Mouse (Mus musculus): ENCODE data around the gene Gja3. TPM values are rescaled to one million over a fixed set of nuclear protein-coding genes. Genes with fewer than 3 reads are reported as not detected.
A peak's percentile ranks its signal among the peaks of the same experiment; 100 is the strongest.
"Not testable (repeated sequence)": the region's sequence is repeated elsewhere in the genome, so short reads cannot be mapped to it uniquely, and the experiment has no call there.

Gja3 gene
- polyA plus RNA-seq, 1 experiment from 2014 or later = 34.1 TPM

- H3K9ac ChIP-seq (ENCODE audit: low read length); H3K9me3 ChIP-seq (ENCODE audit: control insufficient read depth, low read length); H3K4me3 ChIP-seq (ENCODE audit: control insufficient read depth in 1 of 2, insufficient read depth in 1 of 2, low read depth in 1 of 2, low read length in 2 of 2); H3K4me1 ChIP-seq (ENCODE audit: control insufficient read depth in 2 of 2, insufficient read depth in 2 of 2, low read length in 2 of 2); H3K36me3 ChIP-seq (ENCODE audit: control insufficient read depth, insufficient read depth, low read length); ATAC-seq (ENCODE audit: insufficient number of reproducible peaks, insufficient read depth, low FRiP score, low read depth); H3K27ac ChIP-seq (replicated peaks in 1 of 2; ENCODE audit: control insufficient read depth in 1 of 2, insufficient read depth in 1 of 2, low read depth in 2 of 2, low read length in 2 of 2); H3K4me2 ChIP-seq (ENCODE audit: low read length); H3K27me3 ChIP-seq (ENCODE audit: control insufficient read depth, insufficient read depth, low read length): not testable (repeated sequence)
- WGBS = 0% methylated on average over 2 of the region's 2 CpGs
These were observed 12.0 kb upstream of the Gja3 start for GRCm38 (mm10) chr14:57069906-57070305.

- Histone ChIP-seq H3K27me3 (ENCODE audit: control insufficient read depth, insufficient read depth, low read length) (no peaks in the 10 kb centered on the region), H3K36me3 (ENCODE audit: control insufficient read depth, insufficient read depth, low read length) (no peaks in the 10 kb centered on the region), H3K9ac (ENCODE audit: low read length) (no peak overlapping the region), H3K9me3 (ENCODE audit: control insufficient read depth, low read length) (no peaks in the 10 kb centered on the region), H3K4me3 (ENCODE audit: control insufficient read depth in 1 of 2, insufficient read depth in 1 of 2, low read depth in 1 of 2, low read length in 2 of 2) (no peak overlapping the region), H3K27ac (replicated peaks in 1 of 2; ENCODE audit: control insufficient read depth in 1 of 2, insufficient read depth in 1 of 2, low read depth in 2 of 2, low read length in 2 of 2) (no peak overlapping the region), H3K4me2 (ENCODE audit: low read length) (no peak overlapping the region), H3K4me1 (ENCODE audit: control insufficient read depth in 2 of 2, insufficient read depth in 2 of 2, low read length in 2 of 2) (no peaks in the 10 kb centered on the region)
- ATAC-seq (ENCODE audit: insufficient number of reproducible peaks, insufficient read depth, low FRiP score, low read depth) = no peak
These were observed 8.2 kb upstream of the Gja3 start for GRCm38 (mm10) chr14:57066053-57066452.

- H3K27ac ChIP-seq (replicated peaks in 1 of 2; ENCODE audit: control insufficient read depth in 1 of 2, insufficient read depth in 1 of 2, low read depth in 2 of 2, low read length in 2 of 2); H3K4me1 ChIP-seq (ENCODE audit: control insufficient read depth in 2 of 2, insufficient read depth in 2 of 2, low read length in 2 of 2); H3K36me3 ChIP-seq (ENCODE audit: control insufficient read depth, insufficient read depth, low read length); H3K9ac ChIP-seq (ENCODE audit: low read length); H3K4me2 ChIP-seq (ENCODE audit: low read length); H3K4me3 ChIP-seq (ENCODE audit: control insufficient read depth in 1 of 2, insufficient read depth in 1 of 2, low read depth in 1 of 2, low read length in 2 of 2); ATAC-seq (ENCODE audit: insufficient number of reproducible peaks, insufficient read depth, low FRiP score, low read depth); H3K9me3 ChIP-seq (ENCODE audit: control insufficient read depth, low read length): not testable (repeated sequence)
- WGBS = 0% methylated on average over 1 of the region's 1 CpGs
- H3K27me3 ChIP-seq (ENCODE audit: control insufficient read depth, insufficient read depth, low read length) = peaks cover 38% of the 10 kb centered on the region
These were observed 2.2 kb upstream of the Gja3 start for GRCm38 (mm10) chr14:57060052-57060451.

- H3K4me2 ChIP-seq (ENCODE audit: low read length) = peak overlapping the region; percentile 78
- H3K4me3 ChIP-seq (ENCODE audit: control insufficient read depth in 1 of 2, insufficient read depth in 1 of 2, low read depth in 1 of 2, low read length in 2 of 2) = peak overlapping the region; percentile 65 to 70
- 4% methylated on average over 19 of the region's 19 CpGs for WGBS
- peaks cover 4% of the 10 kb centered on the region in 2 experiments; a peak in 1 of 4 replicates for H3K4me1 ChIP-seq (ENCODE audit: control insufficient read depth in 2 of 2, insufficient read depth in 2 of 2, low read length in 2 of 2)
- ATAC-seq (ENCODE audit: insufficient number of reproducible peaks, insufficient read depth, low FRiP score, low read depth) = peak; percentile 20
- H3K36me3 ChIP-seq (ENCODE audit: control insufficient read depth, insufficient read depth, low read length) = no peaks in the 10 kb centered on the region
- no peak overlapping the region; a peak in 1 of 4 replicates for H3K27ac ChIP-seq (replicated peaks in 1 of 2; ENCODE audit: control insufficient read depth in 1 of 2, insufficient read depth in 1 of 2, low read depth in 2 of 2, low read length in 2 of 2)
- peaks cover 38% of the 10 kb centered on the region for H3K27me3 ChIP-seq (ENCODE audit: control insufficient read depth, insufficient read depth, low read length)
- peak overlapping the region; percentile 77 for H3K9ac ChIP-seq (ENCODE audit: low read length)
- no peaks in the 10 kb centered on the region for H3K9me3 ChIP-seq (ENCODE audit: control insufficient read depth, low read length)
These were observed 717 bp downstream of the Gja3 start for GRCm38 (mm10) chr14:57057204-57057562.

GRCm38 (mm10) chr14:57052713-57053112, 5.2 kb downstream of the Gja3 start:
- H3K4me3 ChIP-seq (ENCODE audit: control insufficient read depth in 1 of 2, insufficient read depth in 1 of 2, low read depth in 1 of 2, low read length in 2 of 2) = no peak overlapping the region
- H3K9me3 ChIP-seq (ENCODE audit: control insufficient read depth, low read length) = no peaks in the 10 kb centered on the region
- ATAC-seq (ENCODE audit: insufficient number of reproducible peaks, insufficient read depth, low FRiP score, low read depth) = no peak
- peaks cover 4 to 6% of the 10 kb centered on the region in 2 experiments; a peak in 3 of 4 replicates for H3K4me1 ChIP-seq (ENCODE audit: control insufficient read depth in 2 of 2, insufficient read depth in 2 of 2, low read length in 2 of 2)
- 68% methylated on average over 6 of the region's 6 CpGs for WGBS
- H3K27ac ChIP-seq (replicated peaks in 1 of 2; ENCODE audit: control insufficient read depth in 1 of 2, insufficient read depth in 1 of 2, low read depth in 2 of 2, low read length in 2 of 2) = no peak overlapping the region
- H3K27me3 ChIP-seq (ENCODE audit: control insufficient read depth, insufficient read depth, low read length) = peaks cover 21% of the 10 kb centered on the region
- H3K4me2 ChIP-seq (ENCODE audit: low read length) = no peak overlapping the region
- no peak overlapping the region for H3K9ac ChIP-seq (ENCODE audit: low read length)
- no peaks in the 10 kb centered on the region for H3K36me3 ChIP-seq (ENCODE audit: control insufficient read depth, insufficient read depth, low read length)

- Histone ChIP-seq H3K4me3 (ENCODE audit: control insufficient read depth in 1 of 2, insufficient read depth in 1 of 2, low read depth in 1 of 2, low read length in 2 of 2) (no peak overlapping the region), H3K9ac (ENCODE audit: low read length) (no peak overlapping the region), H3K27ac (replicated peaks in 1 of 2; ENCODE audit: control insufficient read depth in 1 of 2, insufficient read depth in 1 of 2, low read depth in 2 of 2, low read length in 2 of 2) (no peak overlapping the region), H3K36me3 (ENCODE audit: control insufficient read depth, insufficient read depth, low read length) (no peaks in the 10 kb centered on the region), H3K27me3 (ENCODE audit: control insufficient read depth, insufficient read depth, low read length) (no peaks in the 10 kb centered on the region), H3K4me1 (ENCODE audit: control insufficient read depth in 2 of 2, insufficient read depth in 2 of 2, low read length in 2 of 2) (peaks cover 11 to 16% of the 10 kb centered on the region in 2 experiments), H3K9me3 (ENCODE audit: control insufficient read depth, low read length) (no peaks in the 10 kb centered on the region), H3K4me2 (ENCODE audit: low read length) (no peak overlapping the region)
- ATAC-seq (ENCODE audit: insufficient number of reproducible peaks, insufficient read depth, low FRiP score, low read depth) = no peak
- 75% methylated on average over 6 of the region's 6 CpGs for WGBS
These were observed 14.0 kb downstream of the Gja3 start for GRCm38 (mm10) chr14:57043863-57044262.

- Histone ChIP-seq H3K9me3 (ENCODE audit: control insufficient read depth, low read length) (no peaks in the 10 kb centered on the region), H3K27ac (replicated peaks in 1 of 2; ENCODE audit: control insufficient read depth in 1 of 2, insufficient read depth in 1 of 2, low read depth in 2 of 2, low read length in 2 of 2) (no peak overlapping the region), H3K36me3 (ENCODE audit: control insufficient read depth, insufficient read depth, low read length) (no peaks in the 10 kb centered on the region), H3K4me1 (ENCODE audit: control insufficient read depth in 2 of 2, insufficient read depth in 2 of 2, low read length in 2 of 2) (peaks cover 4 to 8% of the 10 kb centered on the region in 2 experiments; a peak in 2 of 4 replicates), H3K4me2 (ENCODE audit: low read length) (no peak overlapping the region), H3K9ac (ENCODE audit: low read length) (no peak overlapping the region), H3K27me3 (ENCODE audit: control insufficient read depth, insufficient read depth, low read length) (no peaks in the 10 kb centered on the region), H3K4me3 (ENCODE audit: control insufficient read depth in 1 of 2, insufficient read depth in 1 of 2, low read depth in 1 of 2, low read length in 2 of 2) (no peak overlapping the region)
- ATAC-seq (ENCODE audit: insufficient number of reproducible peaks, insufficient read depth, low FRiP score, low read depth) = no peak
- 47% methylated on average over 1 of the region's 1 CpGs for WGBS
These were observed 16.5 kb downstream of the Gja3 start for GRCm38 (mm10) chr14:57041439-57041838.

GRCm38 (mm10) chr14:57034926-57035498, 22.9 kb downstream of the Gja3 start:
- Histone ChIP-seq H3K4me2 (ENCODE audit: low read length) (peak overlapping the region; percentile 53), H3K4me1 (ENCODE audit: control insufficient read depth in 2 of 2, insufficient read depth in 2 of 2, low read length in 2 of 2) (peaks cover 15 to 27% of the 10 kb centered on the region in 2 experiments), H3K36me3 (ENCODE audit: control insufficient read depth, insufficient read depth, low read length) (no peaks in the 10 kb centered on the region; the same call in 1 of the 2 replicates), H3K9me3 (ENCODE audit: control insufficient read depth, low read length) (no peaks in the 10 kb centered on the region), H3K4me3 (ENCODE audit: control insufficient read depth in 1 of 2, insufficient read depth in 1 of 2, low read depth in 1 of 2, low read length in 2 of 2) (peak overlapping the region in 1 of 2 experiments; percentile 3; a peak in 2 of 4 replicates), H3K9ac (ENCODE audit: low read length) (peak overlapping the region; percentile 45), H3K27ac (replicated peaks in 1 of 2; ENCODE audit: control insufficient read depth in 1 of 2, insufficient read depth in 1 of 2, low read depth in 2 of 2, low read length in 2 of 2) (peak overlapping the region; percentile 82 to 90), H3K27me3 (ENCODE audit: control insufficient read depth, insufficient read depth, low read length) (no peaks in the 10 kb centered on the region)
- 35% methylated on average over 6 of the region's 6 CpGs for WGBS
- ATAC-seq (ENCODE audit: insufficient number of reproducible peaks, insufficient read depth, low FRiP score, low read depth) = peak; percentile 61

Measured in heart, embryonic 14.5 days (tissue).